Mouse (Mus musculus): ENCODE results near the gene Lztfl1. TPM values are rescaled to one million over a fixed set of nuclear protein-coding genes. Genes with fewer than 3 reads are reported as not detected.

The Lztfl1 gene
- polyA plus RNA-seq, 1 experiment from 2014 or later, result 36.6 TPM

DNA sequence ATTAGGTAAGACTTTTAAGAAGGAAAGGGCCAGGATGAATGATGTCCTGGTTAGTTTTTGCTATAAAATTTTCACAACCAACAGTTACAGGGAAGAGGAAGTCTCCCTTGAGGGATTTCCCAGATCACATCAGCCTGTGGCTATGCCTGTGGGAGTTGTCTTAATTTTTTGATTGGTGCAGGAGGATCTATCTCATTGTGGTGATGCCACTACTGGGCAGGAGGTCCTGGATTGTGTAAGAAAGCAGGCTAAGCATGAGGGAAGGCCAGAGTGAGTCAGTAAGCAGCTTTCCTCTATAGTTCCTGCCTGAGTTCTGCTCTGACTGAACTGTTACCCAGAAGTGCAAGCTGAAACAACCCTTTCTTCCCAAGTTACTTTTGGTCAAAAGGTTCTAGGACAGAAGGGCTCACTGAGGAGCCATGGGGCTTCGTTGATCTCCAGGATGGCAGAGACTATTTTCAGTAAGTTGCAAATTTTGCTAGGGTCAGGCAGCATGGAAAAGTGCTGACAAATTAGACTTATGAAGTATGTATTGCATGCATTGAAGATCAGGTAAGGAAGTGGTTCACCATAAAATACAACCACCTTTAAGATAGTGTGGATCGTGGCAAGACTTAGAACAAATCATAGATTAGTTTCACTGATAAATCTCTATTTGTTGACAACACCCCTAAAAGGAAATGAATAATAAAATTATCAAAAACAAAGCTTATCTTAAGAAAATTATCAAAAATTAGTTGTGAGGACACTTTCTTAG, 5.4 kb upstream of the Lztfl1 start:
- DNase-seq (ENCODE audit: low spot score), result no peak
- Histone ChIP-seq H3K9me3 (no peaks in the 10 kb centered on the region), H3K27ac (no peak overlapping the region), H3K4me3 (no peak overlapping the region), H3K4me1 (replicated peaks) (no peaks in the 10 kb centered on the region), H3K36me3 (no peaks in the 10 kb centered on the region), H3K27me3 (ENCODE audit: insufficient read depth, poor library complexity, severe bottlenecking) (no peaks in the 10 kb centered on the region; the same call in 1 of the 2 replicates)
- 80% methylated on average over 2 of the region's 2 CpGs for WGBS

DNA sequence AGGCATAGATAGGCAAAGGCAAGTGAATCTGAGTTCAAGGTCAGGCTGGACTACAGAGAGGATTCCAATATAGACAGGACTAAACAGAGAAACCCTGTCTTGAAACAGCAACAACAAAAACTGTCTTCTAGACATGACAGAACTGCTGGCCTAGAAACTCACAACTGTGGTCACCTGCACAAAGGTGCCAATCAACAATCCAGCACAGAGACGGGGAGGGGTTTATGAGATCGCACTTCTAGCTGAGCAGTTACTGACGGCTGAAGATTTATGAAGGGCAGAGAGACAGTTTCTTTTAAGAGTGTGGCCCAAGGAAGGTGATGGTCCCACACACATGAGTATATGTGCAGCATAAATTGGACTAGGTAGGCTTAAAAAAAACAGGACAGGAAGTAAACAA, 1.2 kb downstream of the Lztfl1 start:
- peak overlapping the region; percentile 87; the same call in 1 of the 2 replicates for H3K4me3 ChIP-seq
- H3K4me1 ChIP-seq (replicated peaks), result peaks cover 9% of the 10 kb centered on the region
- H3K36me3 ChIP-seq, result peaks cover 11% of the 10 kb centered on the region
- WGBS, result 71% methylated on average over 3 of the region's 3 CpGs
- H3K27ac ChIP-seq, result no peak overlapping the region
- no peaks in the 10 kb centered on the region for H3K9me3 ChIP-seq
- DNase-seq (ENCODE audit: low spot score), result no peak
- no peaks in the 10 kb centered on the region for H3K27me3 ChIP-seq (ENCODE audit: insufficient read depth, poor library complexity, severe bottlenecking)

DNA sequence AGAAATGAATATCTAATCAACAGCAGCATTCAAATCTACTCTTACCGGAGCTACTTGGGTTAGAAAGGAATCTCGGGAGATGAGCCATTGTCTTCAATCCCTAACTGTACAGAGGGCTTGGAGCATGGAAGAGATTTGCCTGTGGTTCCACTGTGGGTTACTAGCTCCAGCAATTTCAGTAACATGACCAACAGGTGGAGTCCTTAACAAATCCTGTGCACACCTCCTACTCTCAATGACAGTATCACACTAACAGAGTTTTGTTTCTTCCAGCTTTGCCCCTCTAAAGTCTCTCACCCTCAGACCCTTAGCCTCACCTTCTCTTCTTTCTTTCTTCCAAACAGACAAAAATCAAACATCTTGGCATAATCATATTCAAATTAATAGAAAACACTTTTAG, 4.4 kb downstream of the Lztfl1 start:
- H3K27ac ChIP-seq, result no peak overlapping the region
- WGBS, result 85% methylated on average over 2 of the region's 2 CpGs
- H3K9me3 ChIP-seq, result no peaks in the 10 kb centered on the region
- H3K27me3 ChIP-seq (ENCODE audit: insufficient read depth, poor library complexity, severe bottlenecking), result no peaks in the 10 kb centered on the region
- H3K4me3 ChIP-seq, result no peak overlapping the region
- peaks cover 41% of the 10 kb centered on the region for H3K36me3 ChIP-seq
- DNase-seq (ENCODE audit: low spot score), result no peak
- peaks cover 9% of the 10 kb centered on the region for H3K4me1 ChIP-seq (replicated peaks)

DNA sequence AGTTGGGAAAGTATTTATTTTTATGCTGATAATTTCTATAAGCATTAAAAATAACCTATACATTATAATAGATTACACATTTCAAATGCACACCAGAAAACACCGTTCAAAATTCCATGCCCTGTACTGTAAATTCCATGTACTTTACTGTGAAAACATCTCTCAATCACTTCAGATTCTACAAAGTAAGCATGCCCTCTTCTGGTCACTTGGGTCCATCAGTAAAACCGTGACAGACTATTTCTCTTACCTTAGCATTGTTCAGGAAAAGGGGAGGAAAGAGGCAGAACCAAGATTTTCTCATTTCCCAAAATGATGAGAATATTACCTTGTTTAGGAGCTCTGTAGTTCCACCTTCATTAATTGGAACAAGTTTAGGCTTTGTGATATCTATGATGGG, 8.3 kb downstream of the Lztfl1 start:
- Histone ChIP-seq H3K27ac (no peak overlapping the region), H3K36me3 (peaks cover 62% of the 10 kb centered on the region), H3K27me3 (ENCODE audit: insufficient read depth, poor library complexity, severe bottlenecking) (no peaks in the 10 kb centered on the region), H3K9me3 (no peaks in the 10 kb centered on the region), H3K4me1 (replicated peaks) (no peaks in the 10 kb centered on the region), H3K4me3 (no peak overlapping the region)
- 57% methylated on average over 2 of the region's 2 CpGs for WGBS
- no peak for DNase-seq (ENCODE audit: low spot score)

DNA sequence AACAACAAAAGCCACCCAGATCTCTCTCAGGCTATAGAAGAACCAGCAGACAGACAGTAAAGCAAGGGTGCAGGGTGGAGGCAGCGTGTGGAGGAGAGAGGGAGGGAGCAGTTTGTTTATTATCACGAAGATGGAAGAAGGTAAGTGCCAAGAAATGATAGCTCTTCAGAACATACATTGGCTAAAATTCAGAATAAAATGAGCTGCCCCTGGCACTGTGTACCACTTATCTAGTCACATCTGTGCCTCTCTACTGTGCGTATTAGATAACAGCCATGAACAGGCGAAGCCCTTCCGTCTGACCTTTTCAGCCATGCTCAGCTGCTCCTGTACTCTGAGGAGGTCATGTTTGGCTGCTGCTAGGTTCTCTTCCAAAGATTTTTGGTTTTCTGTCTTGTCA, 15.7 kb downstream of the Lztfl1 start:
- no peak for DNase-seq (ENCODE audit: low spot score)
- Histone ChIP-seq H3K27ac (no peak overlapping the region), H3K4me3 (no peak overlapping the region), H3K9me3 (no peaks in the 10 kb centered on the region), H3K36me3 (peaks cover 50% of the 10 kb centered on the region), H3K4me1 (replicated peaks) (no peaks in the 10 kb centered on the region), H3K27me3 (ENCODE audit: insufficient read depth, poor library complexity, severe bottlenecking) (no peaks in the 10 kb centered on the region)
- WGBS, result 86% methylated on average over 5 of the region's 5 CpGs

DNA sequence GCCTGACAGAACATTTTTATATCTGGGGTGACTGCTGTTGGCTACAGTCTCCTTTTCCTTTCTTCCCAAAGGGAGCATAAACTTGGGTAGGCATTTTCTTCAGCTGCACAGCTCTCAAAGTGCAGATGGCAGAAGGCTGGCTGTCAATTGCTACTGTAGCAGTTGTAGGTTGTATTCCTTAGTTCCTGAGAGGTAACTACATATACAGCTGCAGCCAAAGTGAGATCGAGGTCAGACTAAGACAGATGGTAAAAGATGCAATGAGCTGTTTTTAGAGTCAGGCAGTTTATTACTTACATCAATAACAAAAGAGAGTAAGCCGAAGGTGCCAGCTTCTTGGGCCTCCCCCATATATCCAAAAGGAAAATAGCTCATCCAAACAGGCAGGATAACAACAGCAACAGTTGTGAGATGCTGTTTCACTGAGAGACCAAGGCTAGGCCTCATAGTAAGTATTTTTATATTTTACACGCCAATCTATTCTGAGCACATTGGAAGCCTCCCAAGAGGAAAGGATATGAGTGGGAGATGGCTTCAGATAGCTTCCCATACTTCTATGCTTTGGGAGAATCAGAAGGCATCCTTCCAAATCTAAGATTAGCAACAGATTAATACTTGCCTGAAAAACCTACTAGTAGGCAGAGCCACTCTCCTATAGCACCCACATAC, 21.7 kb downstream of the Lztfl1 start:
- H3K9me3 ChIP-seq, result no peaks in the 10 kb centered on the region
- H3K27me3 ChIP-seq (ENCODE audit: insufficient read depth, poor library complexity, severe bottlenecking), result no peaks in the 10 kb centered on the region
- DNase-seq (ENCODE audit: low spot score), result no peak
- H3K4me1 ChIP-seq (replicated peaks), result no peaks in the 10 kb centered on the region
- peaks cover 30% of the 10 kb centered on the region for H3K36me3 ChIP-seq
- 90% methylated on average over 3 of the region's 3 CpGs for WGBS
- no peak overlapping the region for H3K27ac ChIP-seq
- H3K4me3 ChIP-seq, result no peak overlapping the region

DNA sequence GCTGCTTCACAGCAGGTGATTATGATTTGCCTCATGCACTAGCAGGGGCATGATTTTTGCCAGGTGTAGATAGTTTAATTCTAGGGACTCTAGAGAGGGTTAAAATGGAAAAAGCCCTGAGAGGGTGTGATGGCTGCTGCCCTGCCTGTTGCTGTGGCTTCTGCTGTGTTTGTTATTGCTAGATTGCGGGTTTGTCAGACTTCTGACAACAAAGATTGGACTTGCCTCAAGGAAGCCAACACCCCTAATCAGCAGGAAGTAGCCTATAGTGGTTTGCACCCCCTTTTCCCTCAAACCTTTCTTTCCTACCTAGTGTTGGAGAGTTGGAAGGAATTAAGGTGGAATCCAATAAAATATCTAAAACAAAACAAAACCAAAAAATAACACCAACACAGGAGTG, 29.3 kb downstream of the Lztfl1 start:
- Histone ChIP-seq H3K4me1 (replicated peaks) (0 out of 2 replicates have a peak, but pooled peaks cover 4% of the 10 kb centered on the region), H3K36me3 (peaks cover 12% of the 10 kb centered on the region; the same call in 1 of the 2 replicates), H3K27me3 (ENCODE audit: insufficient read depth, poor library complexity, severe bottlenecking) (no peaks in the 10 kb centered on the region), H3K4me3 (no peak overlapping the region), H3K27ac (no peak overlapping the region), H3K9me3 (no peaks in the 10 kb centered on the region)
- DNase-seq (ENCODE audit: low spot score), result no peak
- WGBS, result 58% methylated on average over 1 of the region's 1 CpGs

DNA sequence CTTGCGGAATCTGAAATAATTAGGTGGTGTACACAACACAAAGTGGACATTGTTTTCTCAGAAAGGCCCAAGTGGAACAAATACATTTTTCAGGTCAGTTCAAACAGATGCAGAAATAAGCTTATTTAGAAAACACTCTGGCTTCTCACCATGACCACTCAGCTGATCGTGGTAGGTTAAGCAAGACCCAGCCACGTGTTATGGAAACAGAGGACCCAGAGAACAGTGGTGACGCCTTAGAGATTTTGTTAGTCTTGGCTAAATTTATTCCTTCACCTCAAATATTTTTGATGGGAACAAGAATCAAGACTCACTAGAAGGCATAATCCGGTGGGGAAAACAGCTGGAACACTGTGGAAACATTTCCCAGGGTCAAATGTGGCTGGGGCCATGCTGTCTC, 31.3 kb downstream of the Lztfl1 start:
- Histone ChIP-seq H3K4me3 (no peak overlapping the region), H3K27me3 (ENCODE audit: insufficient read depth, poor library complexity, severe bottlenecking) (peaks cover 3% of the 10 kb centered on the region; the same call in 1 of the 2 replicates), H3K36me3 (no peaks in the 10 kb centered on the region), H3K4me1 (replicated peaks) (0 out of 2 replicates have a peak, but pooled peaks cover 4% of the 10 kb centered on the region), H3K9me3 (no peaks in the 10 kb centered on the region), H3K27ac (no peak overlapping the region)
- peak; percentile 8 for DNase-seq (ENCODE audit: low spot score)
- 63% methylated on average over 5 of the region's 5 CpGs for WGBS

DNA sequence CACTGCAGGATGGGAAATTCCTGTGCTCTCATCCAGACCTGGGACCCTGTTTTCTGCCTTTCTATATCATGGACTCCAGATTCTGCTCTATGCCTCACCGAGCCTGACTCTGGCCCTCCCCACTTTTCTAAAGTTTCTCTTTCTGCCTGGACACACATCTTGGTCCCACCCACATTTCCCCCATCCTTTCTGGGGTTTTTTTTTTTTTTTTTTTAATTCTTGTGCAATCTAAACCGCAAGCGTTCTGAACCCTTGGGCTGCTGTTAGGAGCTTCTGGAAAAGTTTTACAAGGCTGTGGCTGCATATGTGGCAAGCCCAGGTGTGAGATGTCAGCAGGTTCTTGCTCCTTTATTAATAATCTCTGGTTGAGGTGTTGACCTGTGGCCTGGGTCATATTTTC, 33.8 kb downstream of the Lztfl1 start:
- no peak for DNase-seq (ENCODE audit: low spot score)
- H3K27ac ChIP-seq, result no peak overlapping the region
- H3K4me3 ChIP-seq, result no peak overlapping the region
- H3K36me3 ChIP-seq, result no peaks in the 10 kb centered on the region
- no peaks in the 10 kb centered on the region for H3K9me3 ChIP-seq
- peaks cover 8% of the 10 kb centered on the region for H3K4me1 ChIP-seq (replicated peaks)
- H3K27me3 ChIP-seq (ENCODE audit: insufficient read depth, poor library complexity, severe bottlenecking), result peaks cover 25% of the 10 kb centered on the region
- 57% methylated on average over 3 of the region's 3 CpGs for WGBS

DNA sequence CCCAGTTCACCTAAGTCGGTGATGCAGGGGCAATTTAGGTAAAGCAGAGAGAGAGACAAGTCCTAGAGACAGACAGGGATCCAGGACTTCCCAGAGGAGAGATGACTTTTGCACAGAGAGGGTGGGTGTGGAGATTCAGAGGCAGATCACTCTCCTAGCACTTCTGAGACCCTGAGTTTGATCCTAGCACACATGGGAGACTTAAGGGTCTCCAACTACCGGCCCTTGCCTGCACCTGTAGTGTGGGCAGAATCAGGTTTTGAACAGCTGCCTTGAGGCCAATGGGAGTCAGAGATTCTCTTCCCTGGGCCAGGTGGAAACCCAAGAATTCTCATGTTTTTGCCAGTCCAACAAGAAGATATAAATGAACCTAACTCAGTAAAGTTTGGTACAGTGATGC, 38.3 kb downstream of the Lztfl1 start:
- 32% methylated on average over 2 of the region's 2 CpGs for WGBS
- H3K4me1 ChIP-seq (replicated peaks), result peaks cover 10% of the 10 kb centered on the region
- H3K9me3 ChIP-seq, result no peaks in the 10 kb centered on the region
- peak overlapping the region; percentile 57 for H3K4me3 ChIP-seq
- H3K27me3 ChIP-seq (ENCODE audit: insufficient read depth, poor library complexity, severe bottlenecking), result peaks cover 66% of the 10 kb centered on the region
- H3K36me3 ChIP-seq, result no peaks in the 10 kb centered on the region
- H3K27ac ChIP-seq, result no peak overlapping the region
- DNase-seq (ENCODE audit: low spot score), result peak; percentile 9

DNA sequence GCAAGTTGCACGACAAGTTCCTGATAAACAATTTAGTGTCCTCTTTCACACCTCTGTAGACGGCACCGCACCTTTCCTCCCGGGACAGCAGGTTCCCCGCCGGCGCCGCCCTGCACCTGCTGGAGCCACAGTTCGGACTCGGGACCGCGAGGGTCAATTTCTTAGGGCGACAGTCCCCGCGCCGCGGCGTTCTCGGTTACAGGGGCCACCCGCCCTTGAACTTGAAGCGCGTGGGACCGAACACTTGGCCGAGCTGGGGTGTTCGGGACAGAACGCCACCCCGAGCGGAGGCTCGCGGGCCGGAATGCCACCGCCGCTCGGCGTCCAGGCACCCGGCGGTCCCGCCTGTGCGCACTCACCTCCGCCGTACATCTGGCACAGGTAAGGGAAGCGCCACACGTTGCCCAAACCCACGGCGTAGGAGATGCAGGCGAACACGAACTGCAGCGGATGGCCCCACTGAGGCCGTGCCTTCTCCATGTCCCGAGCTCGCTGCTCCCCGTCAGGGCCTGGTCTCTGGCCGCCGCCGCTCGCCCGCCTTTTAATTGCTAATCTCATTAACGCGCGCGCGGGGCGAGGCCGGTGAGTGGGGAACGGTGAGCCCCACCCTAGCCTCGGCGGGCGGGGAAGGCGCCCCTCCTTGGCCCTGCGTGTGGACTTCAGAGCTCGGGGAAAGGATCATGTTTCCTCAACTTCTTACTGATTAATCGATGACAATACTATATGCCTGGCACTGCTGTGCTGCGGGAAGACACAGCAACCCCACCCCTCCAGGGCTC, 39.0 kb downstream of the Lztfl1 start, which contains the start of the genes Ccr9 and Slc6a20a:
Ccr9 (plus strand) TSS at position 113 of the 779 bp plus-strand sequence.
Slc6a20a (minus strand) TSS at position 559 of the 779 bp plus-strand sequence.
- DNase-seq (ENCODE audit: low spot score), result peak; percentile 45
- no peaks in the 10 kb centered on the region for H3K36me3 ChIP-seq
- 1% methylated on average over 73 of the region's 73 CpGs for WGBS
- no peak within 1 kb of the TSS for H3K27ac ChIP-seq
- H3K4me3 ChIP-seq, result peak within 1 kb of the TSS; percentile 57
- H3K9me3 ChIP-seq, result no peaks in the 10 kb centered on the region
- H3K4me1 ChIP-seq (replicated peaks), result peaks cover 10% of the 10 kb centered on the region
- peaks cover 67% of the 10 kb centered on the region for H3K27me3 ChIP-seq (ENCODE audit: insufficient read depth, poor library complexity, severe bottlenecking)

DNA sequence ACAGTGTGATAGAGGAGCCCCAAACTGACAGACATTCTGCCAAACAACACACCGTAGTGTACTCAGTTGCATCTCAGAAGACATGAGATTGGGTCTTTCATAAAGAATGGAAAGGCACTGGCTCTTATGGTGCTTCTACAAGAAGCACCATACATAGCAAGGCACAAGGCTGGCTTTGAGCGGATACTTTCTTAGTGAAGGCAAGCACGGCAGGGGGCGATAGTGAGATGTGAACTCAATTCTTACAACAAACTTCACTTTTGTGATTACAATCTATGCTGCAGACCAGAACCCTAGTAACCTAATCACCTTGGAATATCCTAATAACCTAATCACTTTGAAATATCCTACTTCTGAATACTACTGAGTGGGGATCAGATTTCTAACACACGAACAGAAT, 51.9 kb downstream of the Lztfl1 start:
- H3K36me3 ChIP-seq, result no peaks in the 10 kb centered on the region
- no peaks in the 10 kb centered on the region for H3K9me3 ChIP-seq
- no peak overlapping the region for H3K4me3 ChIP-seq
- no peaks in the 10 kb centered on the region for H3K4me1 ChIP-seq (replicated peaks)
- H3K27ac ChIP-seq, result no peak overlapping the region
- peak; percentile 22 for DNase-seq (ENCODE audit: low spot score)
- whole genome bisulfite sequencing, result 59% methylated on average over 5 of the region's 5 CpGs
- H3K27me3 ChIP-seq (ENCODE audit: insufficient read depth, poor library complexity, severe bottlenecking), result no peaks in the 10 kb centered on the region
